Comparison of ENCODE assay signal across 8 mouse cellular contexts in the genomic region with DNA sequence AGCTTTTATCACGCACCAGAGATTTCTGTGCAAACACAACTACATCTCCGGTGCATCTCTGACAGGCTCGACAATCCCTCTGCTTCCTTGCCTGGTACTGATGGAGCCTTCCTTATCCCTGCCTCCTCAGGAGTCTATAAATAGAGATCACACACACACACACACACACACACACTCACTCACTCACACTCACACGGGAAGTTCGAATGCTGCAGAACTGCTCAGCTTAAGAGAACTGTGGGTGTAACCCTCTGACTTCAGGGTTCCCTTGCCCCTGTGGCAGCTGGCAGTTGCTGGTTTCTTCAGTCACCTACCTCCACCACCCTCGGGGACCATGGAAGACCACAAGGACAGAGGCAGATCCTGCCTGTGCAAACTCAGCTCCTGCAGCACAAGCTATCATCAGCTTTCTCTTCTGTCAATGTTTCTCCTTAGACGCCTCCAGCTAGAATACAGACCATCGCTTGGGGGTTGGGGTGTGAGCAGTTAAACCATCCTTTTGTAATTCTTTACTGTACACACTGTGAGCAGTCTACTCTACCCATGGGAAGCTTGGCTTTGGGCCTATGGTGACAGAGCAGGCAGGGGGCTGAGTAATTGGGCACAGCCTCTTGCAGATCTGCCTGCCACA.
DNase-seq lines count a peak whose midpoint lies in the region; ATAC-seq and TF ChIP-seq lines count a peak whose summit lies in the region.

No protein-coding gene starts in this region.

- peak; percentile 45 for DNase-seq in layer of hippocampus, adult 9-11 months
- no peak for DNase-seq in layer of hippocampus, adult 11-12 months (ENCODE audit: low spot score)
- DNase-seq in embryonic facial prominence, embryonic 14.5 days (ENCODE audit: low spot score): peak; percentile 43
- DNase-seq in embryo, embryonic 9.5 days (ENCODE audit: extremely low spot score): no peak
- DNase-seq in c-Kit-positive CD71-positive TER-119-positive erythroid progenitor cells, embryonic 14.5 days (ENCODE audit: low spot score): no peak
- DNase-seq in kidney, adult 2 months: no peak

- H3K36me3 ChIP-seq in embryonic facial prominence, embryonic 14.5 days (ENCODE audit: control insufficient read depth, insufficient read depth, low read length): no peaks in the 10 kb centered on the region
- no peaks in the 10 kb centered on the region for H3K36me3 ChIP-seq in hindbrain, embryonic 13.5 days
- no peaks in the 10 kb centered on the region for H3K36me3 ChIP-seq in neural tube, embryonic 14.5 days (ENCODE audit: control insufficient read depth, insufficient read depth, low read length)
- no peaks in the 10 kb centered on the region for H3K36me3 ChIP-seq in kidney, adult 2 months (ENCODE audit: control insufficient read depth, insufficient read depth, low read length)

- H3K4me1 ChIP-seq in embryonic facial prominence, embryonic 14.5 days (ENCODE audit: control insufficient read depth, insufficient read depth, low read length): peaks cover 8% of the 10 kb centered on the region
- peaks cover 53% of the 10 kb centered on the region for H3K4me1 ChIP-seq in hindbrain, embryonic 13.5 days (replicated peaks)
- peaks cover 35% of the 10 kb centered on the region for H3K4me1 ChIP-seq in neural tube, embryonic 14.5 days (ENCODE audit: control insufficient read depth, insufficient read depth, low read length)
- no peaks in the 10 kb centered on the region for H3K4me1 ChIP-seq in kidney, adult 2 months (ENCODE audit: control insufficient read depth, insufficient read depth, low read length)

- no peak for TF ChIP-seq CTCF in kidney, adult 2 months (conservative IDR thresholded peaks at IDR 0.05; ENCODE audit: insufficient read depth, insufficient read length, low read depth, low read length)

- no peaks in the 10 kb centered on the region for H3K27me3 ChIP-seq in embryonic facial prominence, embryonic 14.5 days (replicated peaks; ENCODE audit: control insufficient read depth, insufficient read depth, low read length)
- 0 out of 2 replicates have a peak, but pooled peaks cover 3% of the 10 kb centered on the region for H3K27me3 ChIP-seq in hindbrain, embryonic 13.5 days
- H3K27me3 ChIP-seq in neural tube, embryonic 14.5 days (ENCODE audit: control insufficient read depth, insufficient read depth, low read length): no peaks in the 10 kb centered on the region
- no peaks in the 10 kb centered on the region for H3K27me3 ChIP-seq in kidney, adult 2 months (replicated peaks; ENCODE audit: control insufficient read depth, insufficient read depth, low read length)

- 42% methylated on average over 8 of the region's 8 CpGs for WGBS in embryonic facial prominence, embryonic 14.5 days
- WGBS in hindbrain, embryonic 13.5 days: 51% methylated on average over 8 of the region's 8 CpGs
- 39% methylated on average over 8 of the region's 8 CpGs for WGBS in neural tube, embryonic 14.5 days
- WGBS in kidney, adult 2 months: 58% methylated on average over 8 of the region's 8 CpGs

- no peak overlapping the region for H3K4me2 ChIP-seq in embryonic facial prominence, embryonic 14.5 days (ENCODE audit: low read depth, low read length)
- no peak overlapping the region for H3K4me2 ChIP-seq in hindbrain, embryonic 13.5 days
- H3K4me2 ChIP-seq in neural tube, embryonic 14.5 days (ENCODE audit: low read depth, low read length): no peak overlapping the region

- no peaks in the 10 kb centered on the region for H3K9me3 ChIP-seq in embryonic facial prominence, embryonic 14.5 days (ENCODE audit: control insufficient read depth, low read length)
- no peaks in the 10 kb centered on the region for H3K9me3 ChIP-seq in hindbrain, embryonic 13.5 days
- H3K9me3 ChIP-seq in neural tube, embryonic 14.5 days (ENCODE audit: control insufficient read depth, low read length): no peaks in the 10 kb centered on the region

- peak overlapping the region; percentile 34; the same call in 1 of the 2 replicates for H3K27ac ChIP-seq in embryonic facial prominence, embryonic 14.5 days (replicated peaks; ENCODE audit: low read depth, low read length)
- H3K27ac ChIP-seq in hindbrain, embryonic 13.5 days: peak overlapping the region; percentile 83
- H3K27ac ChIP-seq in neural tube, embryonic 14.5 days (ENCODE audit: low read depth, low read length): peak overlapping the region; percentile 8
- no peak overlapping the region for H3K27ac ChIP-seq in kidney, adult 2 months (ENCODE audit: insufficient read depth, low read depth, low read length)

- no peak for ATAC-seq in embryonic facial prominence, embryonic 14.5 days (ENCODE audit: low read depth)
- no peak; the same call in 1 of the 2 replicates for ATAC-seq in hindbrain, embryonic 13.5 days (ENCODE audit: low FRiP score)
- ATAC-seq in neural tube, embryonic 14.5 days (ENCODE audit: low read depth): no peak

- no peak overlapping the region for H3K9ac ChIP-seq in embryonic facial prominence, embryonic 14.5 days (ENCODE audit: low read depth, low read length)
- peak overlapping the region; percentile 24; the same call in 1 of the 2 replicates for H3K9ac ChIP-seq in hindbrain, embryonic 13.5 days
- 0 out of 2 replicates have a peak overlapping the region, but pooled peaks have one; percentile 12 for H3K9ac ChIP-seq in neural tube, embryonic 14.5 days (replicated peaks; ENCODE audit: low read depth, low read length)

- no peak overlapping the region for H3K4me3 ChIP-seq in embryonic facial prominence, embryonic 14.5 days (ENCODE audit: low read depth, low read length)
- H3K4me3 ChIP-seq in hindbrain, embryonic 13.5 days: no peak overlapping the region
- H3K4me3 ChIP-seq in neural tube, embryonic 14.5 days (ENCODE audit: low read depth, low read length): no peak overlapping the region
- H3K4me3 ChIP-seq in kidney, adult 2 months (ENCODE audit: insufficient read depth, low read depth, low read length): no peak overlapping the region

- TF ChIP-seq POLR2A in kidney, adult 2 months (IDR thresholded peaks at IDR 0.05; ENCODE audit: low read depth, low read length): no peak

Comparison
In these comparisons a context has a peak if more than half of its experiments do, and no peak if none do; other contexts are left out.
1. DNase-seq: peak in layer of hippocampus, adult 9-11 months (single experiment) and embryonic facial prominence, embryonic 14.5 days (single experiment); none in layer of hippocampus, adult 11-12 months (single experiment), embryo, embryonic 9.5 days (single experiment), c-Kit-positive CD71-positive TER-119-positive erythroid progenitor cells, embryonic 14.5 days (single experiment) and kidney, adult 2 months (single experiment).